Mouse (Mus musculus) lung, postnatal 25 days (tissue): ENCODE measurements around the gene Shcbp1.
"Not testable (repeated sequence)": the region's sequence is repeated elsewhere in the genome, so short reads cannot be mapped to it uniquely, and the experiment has no call there.

Experiments
- DNase-seq: peaks from one replicate; pipeline ENCODE4 v3.0.0; 2022; ENCODE audit warnings: low spot score

Shcbp1 gene

GRCm38 (mm10) chr8:4779254-4780055, at the start of gene Shcbp1:
TSS of gene Shcbp1 (minus strand) at chr8:4779567.
- DNase-seq = peak; percentile 93

GRCm38 (mm10) chr8:4808831-4809230, 29.5 kb upstream of the Shcbp1 start:
- no peak for DNase-seq

GRCm38 (mm10) chr8:4800524-4801122, 21.3 kb upstream of the Shcbp1 start:
- peak; percentile 4 for DNase-seq

- no peak for DNase-seq
Measured at GRCm38 (mm10) chr8:4778266-4778665, 1.1 kb downstream of the Shcbp1 start.

- DNase-seq = no peak
Measured at GRCm38 (mm10) chr8:4764751-4765150, 14.6 kb downstream of the Shcbp1 start.

GRCm38 (mm10) chr8:4753048-4753447, 26.3 kb downstream of the Shcbp1 start:
- DNase-seq = no peak

- DNase-seq = no peak
Measured at GRCm38 (mm10) chr8:4730942-4731341, 48.4 kb downstream of the Shcbp1 start.

- no peak for DNase-seq
Measured at GRCm38 (mm10) chr8:4715546-4715945, 63.8 kb downstream of the Shcbp1 start.

GRCm38 (mm10) chr8:4708346-4708745, 71.0 kb downstream of the Shcbp1 start:
- not testable (repeated sequence) for DNase-seq

GRCm38 (mm10) chr8:4707916-4708315, 71.5 kb downstream of the Shcbp1 start:
- not testable (repeated sequence) for DNase-seq

GRCm38 (mm10) chr8:4691634-4692033, 87.7 kb downstream of the Shcbp1 start:
- DNase-seq = no peak
